Mouse (Mus musculus): ENCODE measurements around the gene Sim1. TPM values are rescaled to one million over a fixed set of nuclear protein-coding genes. Genes with fewer than 3 reads are reported as not detected.

Gene Sim1
- total RNA-seq, 2 experiments from 2014 or later, result not detected

DNA sequence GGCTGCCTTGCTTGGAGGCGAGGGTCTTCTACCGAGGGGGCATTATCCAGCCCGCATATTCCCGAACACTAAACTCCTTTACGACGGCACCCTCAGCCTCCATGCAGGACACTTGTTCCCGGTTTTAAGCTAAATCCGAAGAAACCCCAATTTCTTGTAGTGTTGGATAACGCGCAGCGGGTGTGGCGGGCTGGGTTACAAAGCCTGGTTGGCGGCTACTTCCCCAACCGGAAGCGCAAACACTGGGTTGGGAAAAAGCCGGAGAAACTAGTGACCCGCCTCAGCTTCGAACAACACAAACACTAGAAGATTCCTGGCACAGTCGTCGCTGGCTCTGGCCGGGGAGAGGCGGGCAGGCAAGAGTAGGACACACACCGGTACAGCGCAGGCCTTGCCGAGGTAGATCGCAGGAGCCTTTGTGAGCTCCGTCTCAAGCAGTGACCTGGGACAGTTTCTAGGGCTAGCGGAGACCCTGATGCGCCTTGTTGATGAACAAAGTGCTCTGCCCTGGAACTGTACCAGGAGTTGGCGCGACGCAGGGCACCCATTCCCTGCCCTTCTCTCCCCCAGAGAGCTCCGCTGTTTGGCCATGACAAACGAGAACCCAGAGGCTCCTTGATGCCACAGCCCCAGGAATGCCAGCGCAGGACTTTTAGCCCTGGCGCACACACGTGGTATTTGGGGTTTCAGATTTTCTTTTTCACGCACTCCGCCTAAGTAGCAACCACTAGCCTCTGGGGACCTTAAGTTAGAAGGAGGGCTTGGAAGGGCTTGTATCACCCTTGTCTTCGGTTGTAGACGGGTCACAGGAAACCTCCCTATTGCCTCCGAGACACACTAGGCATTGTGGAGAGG lies 6.4 kb downstream of the Sim1 start:
- intact Hi-C loops (cut with DNase I), result loop anchor here (5.0 kb wide), 1 partner anchor 199 kb away; no protein-coding TSS in a partner anchor
- peak in 1 of 2 experiments; percentile 12 for DNase-seq

GRCm38 (mm10) chr10:50901601-50902475 lies 7.3 kb downstream of the Sim1 start:
- intact Hi-C loops (cut with DNase I), result loop anchor here (5.0 kb wide), 1 partner anchor 200 kb away; no protein-coding TSS in a partner anchor
- DNase-seq, result peak in 1 of 2 experiments; percentile 8

DNA sequence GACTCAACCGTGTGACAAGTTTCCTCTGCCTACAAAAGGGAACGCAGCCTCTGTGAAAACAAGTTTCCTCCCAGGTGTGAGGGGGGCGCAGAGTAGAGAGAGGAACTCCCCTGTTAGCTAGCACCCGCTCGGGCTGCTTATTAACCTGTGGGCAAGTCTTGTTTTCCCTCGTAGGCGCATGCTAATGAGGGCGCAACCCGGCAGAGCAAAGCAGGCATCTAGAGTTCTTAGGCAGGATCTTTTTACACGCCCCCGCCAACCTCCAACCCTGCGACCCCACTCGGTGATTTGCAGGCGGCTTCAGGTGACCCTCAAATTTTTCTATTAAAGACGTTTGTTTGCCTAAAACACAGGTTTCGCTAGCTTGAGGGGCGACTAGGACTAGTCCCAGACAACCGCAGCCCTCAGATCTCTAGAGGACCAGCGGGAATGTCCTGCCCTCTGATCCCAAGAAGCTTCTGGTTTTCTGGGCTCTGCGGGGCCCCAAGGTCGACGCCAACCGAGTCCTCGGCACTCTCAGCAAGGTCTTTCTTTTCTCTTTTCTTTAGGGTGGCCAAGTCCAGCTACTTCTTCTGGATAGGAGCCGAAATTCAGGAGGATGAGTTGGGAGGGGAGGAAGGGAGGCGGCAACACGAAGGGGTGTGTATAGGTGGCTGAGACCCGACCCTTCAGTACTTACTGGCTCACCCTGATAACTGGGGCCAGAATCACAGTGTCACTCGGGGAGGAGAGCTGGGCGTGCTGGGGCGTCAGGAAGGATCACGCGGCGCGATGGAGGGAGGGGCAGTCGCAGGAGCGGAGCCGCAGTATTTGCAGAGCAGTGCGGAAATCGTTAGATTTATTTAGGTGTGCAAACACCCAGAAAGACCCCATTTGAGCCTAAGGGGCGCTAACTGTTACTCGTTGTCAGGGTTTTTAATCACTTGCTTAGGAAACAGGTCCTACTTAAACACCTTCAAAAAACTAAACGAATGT lies 8.5 kb downstream of the Sim1 start:
- peak in 1 of 2 experiments; percentile 14 for DNase-seq

DNA sequence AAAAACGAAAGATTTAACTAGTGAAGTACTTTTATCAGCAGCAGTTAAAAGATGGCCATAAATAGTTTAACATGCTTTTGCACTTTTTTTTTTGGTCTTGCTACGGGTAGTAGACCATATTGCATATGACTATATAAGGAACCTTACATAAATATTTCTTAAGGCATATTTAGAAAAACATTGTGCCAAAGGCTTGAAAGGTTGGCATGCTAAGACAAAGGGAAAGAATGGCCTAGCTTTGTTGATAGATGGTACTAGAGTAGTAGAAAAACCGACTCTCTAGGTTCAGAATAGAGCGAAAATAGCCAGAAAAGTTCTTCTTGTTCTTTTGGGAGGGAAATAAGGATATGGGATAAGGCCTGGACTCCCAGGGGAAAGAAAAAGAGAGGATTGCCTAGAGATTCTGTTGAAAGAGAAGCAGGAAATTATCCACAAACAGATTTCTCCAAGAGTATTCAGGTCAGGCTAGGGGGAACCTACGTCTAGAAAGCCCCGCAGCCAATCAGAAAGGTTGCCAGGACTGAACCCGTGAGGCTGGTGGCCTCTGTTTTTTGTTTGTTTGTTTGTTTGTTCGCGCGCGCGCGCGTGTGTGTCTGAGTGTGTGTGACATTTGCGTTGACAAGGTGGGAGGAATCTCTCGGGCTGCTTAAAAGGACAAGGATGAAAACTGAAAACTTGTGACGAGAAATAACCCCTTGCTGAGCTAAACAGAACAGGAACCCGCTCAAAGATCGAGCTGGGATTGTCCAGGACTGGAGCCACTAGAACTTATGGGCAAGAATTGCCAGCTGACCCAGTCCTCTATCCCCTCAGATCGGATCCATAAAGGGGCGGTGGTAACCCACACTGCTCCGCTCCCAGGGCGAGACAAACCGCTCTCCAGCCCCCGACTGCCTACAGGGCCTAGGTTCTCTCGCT lies 9.6 kb downstream of the Sim1 start:
- intact Hi-C loops (cut with DNase I), result loop anchor here (5.0 kb wide), 1 partner anchor 202 kb away; no protein-coding TSS in a partner anchor
- no peak for DNase-seq

More for the DNA sequence above, 8.5 kb downstream of the Sim1 start:
- intact Hi-C loops (cut with DNase I), result loop anchor here (5.0 kb wide), 1 partner anchor 201 kb away; no protein-coding TSS in a partner anchor

DNA sequence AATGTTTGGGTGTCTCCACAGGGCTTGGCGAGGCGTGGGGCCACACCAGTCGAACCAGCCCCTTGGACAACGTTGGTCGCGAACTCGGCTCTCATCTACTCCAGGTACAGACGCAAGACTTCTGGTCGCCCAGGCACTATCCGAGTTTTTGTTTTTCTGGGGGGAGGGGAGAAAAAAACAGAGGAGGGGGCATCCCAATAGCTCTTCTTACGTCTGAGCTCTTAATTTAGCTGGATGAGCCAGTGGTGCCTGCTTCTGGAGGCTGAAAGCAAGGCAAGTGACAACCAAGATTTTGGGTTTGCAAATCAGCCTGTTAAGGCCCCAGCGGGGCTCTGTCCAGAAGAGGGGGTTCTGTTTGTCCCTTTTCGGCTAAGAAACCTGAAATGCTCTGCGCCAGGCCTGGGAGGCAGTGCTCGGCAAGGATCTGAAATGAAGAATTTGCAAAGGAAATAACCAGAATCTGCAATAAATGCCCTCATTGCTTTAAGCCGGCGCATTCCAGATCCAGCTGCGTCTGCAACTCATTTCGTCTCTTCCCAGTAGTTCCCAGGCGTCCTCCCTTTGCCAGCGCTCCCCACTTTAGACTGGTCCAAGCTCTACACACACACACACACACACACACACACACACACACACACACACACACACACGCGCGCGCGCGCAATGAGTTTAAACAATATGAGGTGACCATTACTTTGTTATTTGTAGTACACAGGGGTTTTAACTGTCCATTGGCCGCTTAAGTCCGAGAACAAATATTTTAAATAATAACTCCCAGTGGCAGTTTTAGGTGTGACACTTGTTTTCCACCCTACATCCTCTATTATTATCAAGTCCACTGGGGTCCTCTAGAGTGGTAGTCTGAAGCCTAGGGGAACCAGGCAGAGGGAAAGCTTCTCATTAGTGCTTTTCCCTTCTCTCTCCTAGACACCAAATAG lies 10.5 kb downstream of the Sim1 start:
- no peak for DNase-seq
- intact Hi-C loops (cut with DNase I), result loop anchor here (5.0 kb wide), 1 partner anchor 203 kb away; no protein-coding TSS in a partner anchor

- intact Hi-C loops (cut with DNase I), result no loop called here
- DNase-seq, result no peak
Observed at GRCm38 (mm10) chr10:50910400-50910799, 15.8 kb downstream of the Sim1 start.

DNA sequence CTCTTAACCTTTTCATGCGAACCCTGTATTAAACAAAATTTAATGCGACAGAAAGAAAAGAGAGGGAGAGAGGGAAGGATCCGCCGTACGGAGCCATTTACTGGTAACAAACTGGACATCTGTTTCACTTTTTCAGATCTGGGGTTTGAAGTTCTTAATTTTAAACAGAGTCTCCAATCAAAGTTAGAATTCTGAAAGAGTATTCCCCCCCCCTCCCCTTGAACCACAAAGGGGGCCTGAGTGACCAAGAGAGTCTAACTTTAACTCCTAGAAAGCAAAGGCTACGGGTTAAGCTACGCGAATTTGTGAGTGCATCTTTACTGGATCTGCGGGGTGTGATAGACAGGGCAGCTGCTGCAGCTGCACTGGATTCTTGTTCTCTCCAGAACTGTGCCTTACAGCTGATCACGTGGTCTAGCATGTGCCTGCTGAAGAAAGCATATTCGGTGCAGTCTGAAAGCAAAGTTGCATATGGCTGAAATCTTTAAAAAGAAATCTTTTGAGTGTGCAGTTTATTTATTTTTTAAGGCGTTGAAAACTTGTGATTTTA lies 16.4 kb downstream of the Sim1 start:
- intact Hi-C loops (cut with DNase I), result no loop called here
- DNase-seq, result no peak

GRCm38 (mm10) chr10:50915607-50916006 lies 21.1 kb downstream of the Sim1 start:
- intact Hi-C loops (cut with DNase I), result no loop called here

GRCm38 (mm10) chr10:50929281-50929680 lies 34.7 kb downstream of the Sim1 start:
- intact Hi-C loops (cut with DNase I), result no loop called here
- no peak for DNase-seq

More at GRCm38 (mm10) chr10:50915607-50916006, 21.1 kb downstream of the Sim1 start:
- DNase-seq, result no peak

GRCm38 (mm10) chr10:50935673-50936072 lies 41.1 kb downstream of the Sim1 start:
- intact Hi-C loops (cut with DNase I), result no loop called here

DNA sequence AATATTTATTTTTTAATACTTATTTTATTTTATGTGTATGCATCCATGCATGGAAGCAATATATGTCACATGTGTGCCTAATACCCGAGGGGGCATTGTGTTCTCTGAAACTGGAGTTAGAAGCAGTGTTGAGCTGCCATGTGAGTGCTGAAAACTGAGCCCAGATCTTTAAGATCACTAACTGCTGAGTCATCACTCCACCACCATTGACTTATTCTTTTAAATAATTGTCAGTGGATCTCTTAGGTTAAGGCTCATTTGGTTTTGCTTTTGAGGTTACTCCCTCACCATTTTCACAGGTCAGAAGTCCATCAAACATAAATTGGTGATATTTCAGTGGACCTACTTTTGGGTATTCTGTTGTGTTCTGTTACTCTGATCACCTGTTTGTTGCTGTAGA lies 79.1 kb downstream of the Sim1 start:
- intact Hi-C loops (cut with DNase I), result no loop called here

More at GRCm38 (mm10) chr10:50935673-50936072, 41.1 kb downstream of the Sim1 start:
- DNase-seq, result no peak

DNA sequence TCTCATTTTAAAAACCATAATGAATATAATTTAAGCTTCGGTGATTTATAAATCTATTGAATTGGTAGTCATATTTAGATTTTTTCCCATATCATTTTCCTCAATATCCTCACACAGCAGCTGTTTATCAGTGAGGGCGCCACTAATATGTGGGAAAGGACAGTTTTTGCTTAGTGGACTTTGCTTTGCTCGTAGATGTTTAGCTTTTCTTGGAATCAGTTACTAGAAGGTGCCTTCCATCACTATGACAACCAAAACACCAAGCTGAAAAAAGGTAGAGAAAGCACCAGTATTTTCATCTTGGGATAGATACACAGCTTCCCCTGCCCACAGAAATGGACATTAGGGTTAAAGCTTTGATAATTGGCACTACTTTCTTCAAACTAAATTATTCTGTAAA lies 87.3 kb downstream of the Sim1 start:
- intact Hi-C loops (cut with DNase I), result no loop called here
- no peak for DNase-seq

More for the DNA sequence above, 79.1 kb downstream of the Sim1 start:
- no peak for DNase-seq

- intact Hi-C loops (cut with DNase I), result no loop called here
- DNase-seq, result no peak
Observed at GRCm38 (mm10) chr10:50983620-50984019, 89.1 kb downstream of the Sim1 start.

DNA sequence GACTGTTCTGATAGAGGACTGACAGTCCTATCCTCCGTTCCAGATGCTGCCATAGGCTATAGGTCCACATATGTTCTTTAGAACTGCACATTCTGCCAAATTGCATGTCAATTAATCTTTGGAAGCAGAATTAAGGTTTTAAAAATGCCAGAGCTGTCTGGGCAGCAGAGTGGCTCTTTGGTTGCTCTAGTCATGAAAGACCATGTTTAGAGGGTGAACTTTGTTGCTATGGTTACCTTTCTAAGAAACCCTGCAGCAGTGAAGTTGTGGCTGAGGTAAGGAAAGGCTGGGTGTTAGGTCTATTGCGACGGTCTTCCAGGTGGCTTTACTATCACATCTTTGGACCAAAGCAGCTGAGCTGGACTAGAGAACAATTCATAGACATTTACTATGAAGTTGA lies 113.2 kb downstream of the Sim1 start:
- intact Hi-C loops (cut with DNase I), result no loop called here
- no peak for DNase-seq

- intact Hi-C loops (cut with DNase I), result no loop called here
Observed at GRCm38 (mm10) chr10:51011391-51012150, 117.0 kb downstream of the Sim1 start.

DNA sequence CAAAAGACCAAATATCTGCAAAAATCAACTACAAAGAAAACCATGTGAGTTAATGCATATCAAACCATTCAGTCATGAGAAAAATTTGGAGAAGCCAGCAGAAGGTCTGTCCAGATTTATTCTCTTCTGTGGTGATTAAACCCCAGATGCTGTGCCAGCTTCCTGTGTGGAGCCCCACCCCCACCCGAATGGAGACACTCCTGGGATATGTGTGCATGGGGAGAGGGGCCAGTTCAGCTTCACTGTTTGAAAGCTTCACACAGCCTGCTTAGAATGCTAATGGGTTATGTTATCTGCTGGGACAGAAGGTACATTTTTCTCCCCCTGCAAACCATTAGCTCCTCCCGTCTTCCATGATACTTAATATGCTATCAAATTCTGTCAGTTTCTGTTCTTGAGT lies 120.3 kb downstream of the Sim1 start:
- intact Hi-C loops (cut with DNase I), result no loop called here
- no peak for DNase-seq

More at GRCm38 (mm10) chr10:51011391-51012150, 117.0 kb downstream of the Sim1 start:
- no peak for DNase-seq

Measured in heart, postnatal 14 days (tissue).